Mouse (Mus musculus): Measurements from ENCODE around the gene Dnah10.

Gene Dnah10

DNA sequence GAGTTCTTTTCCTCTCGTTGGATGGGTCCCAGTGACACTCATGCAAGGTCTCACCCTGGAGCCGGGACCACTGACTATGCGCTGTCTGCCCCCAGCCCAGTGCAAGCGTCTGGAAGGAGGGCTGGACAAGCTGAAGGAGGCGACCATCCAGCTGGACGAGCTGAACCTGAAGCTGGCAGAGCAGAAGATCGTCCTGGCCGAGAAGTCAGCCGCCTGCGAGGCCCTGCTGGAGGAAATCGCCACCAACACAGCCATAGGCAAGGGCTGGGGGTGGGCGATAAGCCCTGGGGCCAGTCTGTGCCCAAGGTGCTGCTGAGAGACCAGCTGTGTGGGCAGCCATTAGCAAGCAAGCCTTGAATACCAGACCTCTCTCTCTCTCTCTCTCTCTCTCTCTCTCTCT, 87.6 kb downstream of the Dnah10 start:
- no peak for DNase-seq (ENCODE audit: low spot score)

DNA sequence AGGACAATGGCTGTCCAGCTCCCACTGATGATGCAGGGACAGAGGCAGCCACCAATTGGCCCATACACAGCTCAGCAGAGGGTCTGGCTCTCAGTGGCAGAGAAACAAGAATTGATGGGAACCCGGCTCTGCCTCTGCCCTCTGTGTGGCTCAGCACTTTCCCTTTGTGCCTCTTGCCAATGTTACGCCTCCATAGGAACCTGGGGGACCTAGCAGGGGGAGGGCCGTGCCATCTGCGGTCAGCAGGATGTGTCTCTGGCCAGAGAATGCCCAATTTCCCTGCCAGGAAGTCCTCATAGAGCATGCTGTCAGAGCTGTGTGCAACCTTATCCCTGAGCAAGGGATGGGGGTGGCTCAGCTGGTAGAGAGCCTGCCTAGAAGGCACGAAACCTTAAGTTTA, 89.9 kb downstream of the Dnah10 start:
- no peak for DNase-seq (ENCODE audit: low spot score)

DNA sequence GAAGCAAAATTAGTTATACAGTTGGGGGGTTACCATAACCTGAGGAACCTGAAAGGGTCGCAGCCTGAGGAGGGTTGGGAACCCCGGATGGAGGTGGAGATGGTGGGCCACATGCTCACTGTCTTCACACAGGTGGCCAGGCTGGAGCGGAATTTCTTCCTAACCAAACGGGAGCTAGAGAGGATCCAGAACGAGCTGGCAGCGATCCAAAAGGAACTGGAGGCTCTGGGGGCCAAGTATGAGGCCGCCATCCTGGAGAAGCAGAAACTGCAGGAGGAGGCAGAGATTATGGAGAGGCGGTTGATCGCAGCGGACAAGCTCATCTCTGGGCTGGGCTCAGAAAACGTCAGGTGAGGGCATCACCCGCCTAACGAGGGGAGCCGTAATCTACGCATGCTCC, 92.2 kb downstream of the Dnah10 start:
- DNase-seq (ENCODE audit: low spot score): no peak

DNA sequence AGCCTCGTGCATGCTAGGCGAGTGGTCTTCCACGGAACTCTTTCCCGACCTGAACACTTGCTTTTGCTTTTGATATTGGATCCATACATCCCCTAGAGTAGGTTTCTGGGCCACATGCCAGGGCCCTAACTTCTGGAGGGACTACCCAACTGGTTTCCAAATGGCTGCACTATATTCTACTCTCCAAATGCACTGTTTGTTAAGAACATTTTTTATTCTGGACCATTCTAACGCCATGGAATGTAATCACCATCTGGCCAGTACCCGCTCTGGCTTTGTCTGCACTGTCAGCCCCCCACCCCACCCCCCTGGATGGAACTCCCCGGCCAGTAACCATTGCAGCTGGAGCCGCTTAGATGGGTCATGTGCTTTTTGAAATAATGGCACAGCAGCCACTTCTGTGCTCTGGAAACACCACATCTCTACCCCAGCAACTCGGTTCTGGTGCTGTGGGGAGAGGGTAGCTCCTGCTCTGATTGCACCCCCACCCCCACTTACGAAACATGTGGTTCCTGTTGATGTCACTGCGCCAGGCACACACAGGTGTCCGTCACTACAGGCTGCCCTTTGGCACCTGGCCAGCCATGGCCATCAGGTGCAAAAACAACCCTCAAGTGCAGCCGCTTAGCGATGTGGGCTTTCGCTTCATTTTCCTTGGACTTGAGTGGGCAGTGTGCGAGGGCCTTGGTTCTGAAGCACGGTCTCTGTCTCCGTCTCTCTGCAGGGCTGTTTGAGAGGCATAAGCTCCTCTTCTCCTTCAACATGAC, 97.4 kb downstream of the Dnah10 start:
- no peak for DNase-seq (ENCODE audit: low spot score)

DNA sequence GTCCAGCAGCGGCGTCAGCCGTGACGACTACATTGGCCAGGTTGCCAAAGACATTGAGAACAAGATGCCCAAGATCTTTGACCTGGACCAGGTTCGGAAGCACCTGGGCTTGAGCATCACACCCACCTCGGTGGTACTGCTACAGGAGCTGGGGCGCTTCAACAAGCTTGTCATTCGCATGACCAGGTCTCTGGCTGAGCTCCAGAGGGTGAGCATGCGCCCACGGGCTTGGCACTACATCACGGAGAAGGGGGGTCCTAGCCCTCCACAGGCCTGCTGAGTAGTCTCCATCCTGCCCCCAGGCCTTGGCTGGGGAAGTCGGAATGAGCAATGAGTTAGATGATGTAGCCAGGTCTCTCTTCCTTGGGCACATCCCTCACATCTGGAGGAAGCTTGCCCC, 105.4 kb downstream of the Dnah10 start:
- no peak for DNase-seq (ENCODE audit: low spot score)

GRCm38 (mm10) chr5:124835218-124835617, 110.3 kb downstream of the Dnah10 start:
- no peak for DNase-seq (ENCODE audit: low spot score)

GRCm38 (mm10) chr5:124836075-124836474, 111.2 kb downstream of the Dnah10 start:
- DNase-seq (ENCODE audit: low spot score): no peak

GRCm38 (mm10) chr5:124836621-124837020, 111.7 kb downstream of the Dnah10 start:
- no peak for DNase-seq (ENCODE audit: low spot score)

GRCm38 (mm10) chr5:124840202-124840601, 115.3 kb downstream of the Dnah10 start:
- DNase-seq (ENCODE audit: low spot score): no peak

DNA sequence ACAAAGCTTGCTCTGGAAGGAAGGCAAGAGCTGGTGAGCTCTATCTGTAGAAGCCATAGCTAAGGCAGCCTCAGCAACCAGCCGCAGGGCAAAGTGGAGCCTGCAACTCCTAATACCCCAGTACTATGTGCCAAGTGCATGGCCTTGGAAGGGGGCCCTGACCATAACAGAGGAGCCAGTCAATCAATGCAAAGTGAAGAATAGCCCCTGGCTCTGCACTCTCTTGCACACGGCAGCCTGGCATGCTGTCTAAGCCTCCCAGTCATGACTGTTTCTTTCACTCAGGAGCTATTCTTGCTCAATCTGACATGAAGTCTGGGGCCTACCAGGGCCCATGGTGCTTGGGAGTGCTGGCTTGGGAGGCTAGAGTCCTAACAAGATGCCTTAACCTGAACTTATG, 115.8 kb downstream of the Dnah10 start:
- no peak for DNase-seq (ENCODE audit: low spot score)

DNA sequence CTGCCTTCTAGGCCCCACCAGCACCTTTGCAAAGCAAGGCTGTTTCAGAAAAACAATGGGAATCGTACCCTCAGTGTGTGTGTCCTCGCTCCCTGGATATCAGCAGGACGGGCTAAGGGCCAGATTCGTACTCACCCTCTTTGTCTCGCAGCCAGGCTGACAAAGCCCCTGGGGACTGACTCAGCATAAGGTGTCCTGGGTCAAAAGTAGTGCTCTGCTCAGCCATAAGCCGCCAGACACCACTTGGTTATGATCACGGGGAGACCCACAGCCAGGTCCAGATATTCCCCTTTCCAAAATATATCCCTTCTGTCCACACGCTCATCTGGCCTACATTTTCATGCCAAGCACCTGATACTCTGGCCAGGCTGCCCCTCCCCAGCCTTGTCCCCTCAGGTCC, 118.5 kb downstream of the Dnah10 start:
- DNase-seq (ENCODE audit: low spot score): no peak

DNA sequence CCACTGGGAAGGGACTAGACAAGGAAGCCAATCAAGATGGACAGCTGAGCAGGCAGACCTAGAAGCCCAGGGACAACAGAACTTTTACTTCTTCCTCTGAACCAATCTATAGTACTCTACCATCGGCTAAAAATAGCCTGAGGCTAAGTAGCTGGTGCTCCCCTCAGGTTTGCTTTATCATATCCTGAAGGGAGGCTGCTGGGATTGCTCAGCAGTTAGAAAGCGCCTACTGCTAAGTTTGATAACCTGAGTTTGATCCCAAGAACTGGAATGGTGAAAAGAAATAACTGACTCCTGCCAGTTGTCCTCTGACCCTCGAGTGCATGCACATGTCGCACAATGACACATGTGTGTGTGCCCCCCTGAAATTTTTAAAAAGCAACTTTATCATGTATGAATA, 120.0 kb downstream of the Dnah10 start:
- DNase-seq (ENCODE audit: low spot score): no peak

DNA sequence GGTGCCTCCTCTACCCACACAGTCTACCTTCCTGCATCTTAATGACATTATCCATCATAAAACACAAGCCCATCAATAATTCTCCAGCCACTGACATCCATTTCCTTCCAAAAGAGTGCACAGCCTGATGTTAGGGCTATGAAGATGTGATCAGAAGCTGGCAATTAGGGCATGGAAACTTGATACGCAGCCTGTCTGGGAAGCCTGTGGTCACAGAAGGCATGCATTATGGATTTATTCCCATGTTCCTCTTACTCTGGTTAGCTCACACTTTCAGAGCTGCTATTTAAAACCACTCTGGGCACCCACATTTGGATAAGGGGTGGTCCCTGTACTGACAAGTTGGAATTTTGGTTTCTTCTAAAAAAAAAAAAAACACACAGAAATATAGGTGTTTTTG, 122.1 kb downstream of the Dnah10 start:
- no peak for DNase-seq (ENCODE audit: low spot score)

DNA sequence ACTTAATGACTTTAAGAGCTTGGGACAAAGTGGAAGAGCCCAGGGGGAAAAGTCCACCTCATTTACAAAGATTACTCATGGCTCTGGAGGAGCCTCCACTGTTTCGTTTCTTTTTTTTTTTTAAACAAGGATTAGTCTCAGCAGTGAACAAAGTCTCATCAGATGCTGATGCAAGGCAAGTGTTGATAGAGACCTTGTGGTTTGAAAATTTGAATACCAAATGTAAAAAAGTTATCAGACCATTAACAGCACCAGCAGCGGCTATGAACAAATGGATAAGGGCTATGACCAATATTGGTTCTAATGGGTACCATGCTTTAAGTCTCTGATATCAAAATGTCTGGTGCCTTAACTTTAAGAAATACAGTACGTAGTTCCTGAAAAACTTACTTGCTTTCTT, 124.1 kb downstream of the Dnah10 start:
- no peak for DNase-seq (ENCODE audit: low spot score)

GRCm38 (mm10) chr5:124851572-124851971, 126.7 kb downstream of the Dnah10 start:
- DNase-seq (ENCODE audit: low spot score): no peak

- DNase-seq (ENCODE audit: low spot score): no peak
These were observed 127.4 kb downstream of the Dnah10 start for GRCm38 (mm10) chr5:124852294-124852693.

DNA sequence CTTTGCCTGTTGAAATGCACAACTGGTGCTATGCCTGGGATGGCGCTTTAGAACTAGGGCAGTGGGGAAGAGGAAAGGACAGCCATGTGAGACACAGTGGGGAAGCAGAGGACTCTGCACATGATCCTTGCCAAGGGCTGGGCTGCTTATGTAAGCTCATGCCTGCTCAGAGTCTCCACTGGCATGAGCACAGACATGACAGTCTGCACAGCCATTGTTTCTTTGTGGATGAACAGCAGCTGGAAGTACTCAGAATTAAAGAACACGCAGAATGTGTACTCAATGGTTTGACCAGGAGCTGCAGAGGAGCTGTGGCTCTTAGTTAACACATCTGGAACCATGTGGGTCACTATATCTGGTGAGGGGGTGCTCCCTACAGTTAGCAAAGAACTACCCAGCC, 128.2 kb downstream of the Dnah10 start:
- DNase-seq (ENCODE audit: low spot score): no peak

DNA sequence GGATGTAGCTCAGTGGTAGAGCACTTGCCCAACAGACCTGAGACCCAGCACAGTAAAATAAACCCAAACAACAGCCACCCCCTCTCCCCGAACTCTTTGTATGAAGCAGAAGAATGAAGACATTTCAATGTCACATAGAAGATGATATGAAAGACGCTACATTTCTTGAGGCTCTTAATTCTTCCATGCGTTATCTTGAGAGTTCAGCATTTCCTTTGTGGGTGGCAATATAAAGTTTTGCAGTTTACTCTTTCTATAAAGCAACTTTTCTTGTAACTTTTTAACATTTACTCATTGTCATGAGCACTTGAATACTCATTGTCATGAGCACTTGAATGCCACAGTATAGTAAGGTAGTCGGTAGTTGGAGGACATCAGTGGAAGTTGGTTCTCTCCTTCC, 129.3 kb downstream of the Dnah10 start:
- no peak for DNase-seq (ENCODE audit: low spot score)

- DNase-seq (ENCODE audit: low spot score): no peak
These were observed 135.1 kb downstream of the Dnah10 start for GRCm38 (mm10) chr5:124860013-124860412.

DNA sequence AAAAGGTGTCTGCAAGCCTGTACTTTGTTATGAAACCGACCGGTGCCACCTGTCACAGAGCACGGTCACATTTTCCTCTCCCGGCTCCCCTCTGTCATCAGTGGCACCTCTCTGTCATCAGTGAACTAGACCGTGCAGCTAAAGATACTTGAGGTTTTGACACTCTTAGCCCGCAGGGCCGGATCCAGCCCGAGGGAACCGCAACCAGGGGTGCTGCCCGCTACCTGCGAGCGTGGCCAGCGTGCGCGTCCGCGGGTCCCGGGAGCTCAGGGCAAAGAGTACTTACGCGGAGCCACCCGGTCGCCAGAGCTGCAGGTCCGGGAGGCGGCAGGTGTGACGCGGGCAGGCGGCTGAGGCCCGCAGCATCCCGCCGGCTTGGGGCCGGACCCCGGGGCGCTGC, 136.6 kb downstream of the Dnah10 start:
- DNase-seq (ENCODE audit: low spot score): no peak

- peak; percentile 70 for DNase-seq (ENCODE audit: low spot score)
These were observed 137.4 kb downstream of the Dnah10 start, which contains the start of the genes Ccdc92 and Zfp664 for GRCm38 (mm10) chr5:124862013-124862866. TSS of gene Ccdc92 (minus strand) at chr5:124862424. TSS of gene Zfp664 (plus strand) at chr5:124862691.

DNA sequence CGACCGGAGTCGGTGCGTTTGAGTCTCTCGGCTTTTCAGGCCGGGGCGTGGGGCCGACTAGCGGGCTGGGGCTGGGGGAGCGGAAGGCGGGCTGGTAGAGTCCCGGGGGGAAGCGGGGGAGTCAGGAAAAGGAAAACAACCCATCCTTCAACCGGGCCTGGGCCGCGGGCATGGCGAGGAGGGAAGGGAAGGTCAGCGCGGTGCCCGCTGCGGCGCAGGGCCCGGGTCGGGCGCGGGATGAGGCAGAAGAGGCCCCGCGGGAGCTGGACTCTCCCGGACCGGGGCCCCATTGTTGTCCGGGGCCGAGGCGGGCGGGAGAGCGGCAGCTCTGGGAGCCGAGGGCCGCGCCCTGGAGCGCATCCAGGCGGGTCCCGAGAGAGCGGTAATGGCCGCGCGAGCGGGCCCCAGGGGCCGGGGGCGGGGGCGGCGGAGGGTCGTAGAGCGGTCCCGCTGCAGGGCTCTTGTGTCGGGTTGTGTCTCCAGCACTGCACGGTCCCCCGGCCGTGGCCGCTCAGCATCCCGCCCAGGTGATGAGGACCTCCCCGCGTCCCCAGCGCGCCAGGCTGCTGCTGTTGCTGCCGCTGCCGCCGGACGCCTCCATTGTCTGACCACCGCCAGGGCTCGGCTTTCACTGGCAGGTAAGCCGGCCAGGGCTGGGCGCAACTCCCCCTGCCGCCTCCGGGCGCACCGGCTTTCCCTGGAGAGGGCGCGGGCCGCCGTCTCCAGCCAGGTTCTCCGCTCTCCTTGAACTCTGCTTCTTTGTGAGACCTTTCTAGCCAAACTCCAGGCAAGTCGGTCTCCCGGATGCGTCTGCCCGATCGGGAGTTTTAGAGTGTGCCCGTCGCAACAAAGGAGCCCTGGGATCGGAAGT, 138.2 kb downstream of the Dnah10 start:
- DNase-seq (ENCODE audit: low spot score): no peak
